Mouse (Mus musculus) erythroblast, embryonic 14.5 days (primary cell): ENCODE results near the gene Col5a1.
A peak's percentile ranks its signal among the peaks of the same experiment; 100 is the strongest.

Experiments
- GATA1 ChIP-seq: IDR thresholded peaks from 2 replicates; pipeline ENCODE4 v1.6.1; 2012; ENCODE audit warnings: low read length, inconsistent platforms, mixed read lengths
- TAL1 ChIP-seq: IDR thresholded peaks from 3 replicates; pipeline ENCODE4 v1.6.1; 2012; ENCODE audit warnings: low read length, inconsistent platforms, mixed read lengths

GRCm38 (mm10) chr2:27981621-27982535, 95.7 kb downstream of the Col5a1 start:
- TF ChIP-seq GATA1 (peak; percentile 61), TAL1 (peak; percentile 41; the same call in 2 of the 3 replicates)
